ENCODE assay signal across 8 mouse cellular contexts in genomic region chr2:30399191-30400171, GRCm38 (mm10). TPM values are rescaled to one million over a fixed set of nuclear protein-coding genes. Genes with fewer than 3 reads are reported as not detected.
DNase-seq lines count a peak whose midpoint lies in the region; ATAC-seq lines count a peak whose summit lies in the region.

No protein-coding gene starts in this region.

- 60% methylated on average over 20 of the region's 20 CpGs for WGBS in kidney, embryonic 14.5 days
- WGBS in hindbrain, embryonic 14.5 days = 17% methylated on average over 20 of the region's 20 CpGs

- no peak for ATAC-seq in kidney, embryonic 14.5 days (ENCODE audit: low FRiP score, low TSS enrichment)
- ATAC-seq in hindbrain, embryonic 14.5 days (ENCODE audit: low FRiP score) = peak; percentile 42
- no peak for ATAC-seq in erythroblast, adult 5-6 weeks (replicated peaks; ENCODE audit: low FRiP score, poor library complexity, severe bottlenecking)

- DNase-seq in kidney, adult 11 months = peak; percentile 57
- peak; percentile 88 for DNase-seq in cerebellum, adult 9-10 months
- no peak for DNase-seq in hindbrain, embryonic 14.5 days (ENCODE audit: low spot score)
- peak; percentile 35 for DNase-seq in neural tube, embryonic 10.5 days (ENCODE audit: extremely low spot score, low spot score)
- DNase-seq in layer of hippocampus, adult 9-10 months (ENCODE audit: low spot score) = no peak
- no peak for DNase-seq in thymus, postnatal 36 days

- H3K9ac ChIP-seq in kidney, embryonic 14.5 days (ENCODE audit: low read depth, low read length) = no peak overlapping the region
- H3K9ac ChIP-seq in hindbrain, embryonic 14.5 days = peak overlapping the region; percentile 45

- H3K4me3 ChIP-seq in kidney, embryonic 14.5 days (ENCODE audit: low read length) = no peak overlapping the region
- no peak overlapping the region for H3K4me3 ChIP-seq in hindbrain, embryonic 14.5 days (replicated peaks; ENCODE audit: low read length)

- no peak overlapping the region for H3K4me2 ChIP-seq in kidney, embryonic 14.5 days (replicated peaks; ENCODE audit: low read depth, low read length)
- H3K4me2 ChIP-seq in hindbrain, embryonic 14.5 days (replicated peaks) = no peak overlapping the region

- H3K27ac ChIP-seq in kidney, embryonic 14.5 days (ENCODE audit: low read depth, low read length) = no peak overlapping the region
- H3K27ac ChIP-seq in hindbrain, embryonic 14.5 days = peak overlapping the region; percentile 78

- H3K4me1 ChIP-seq in kidney, embryonic 14.5 days (ENCODE audit: control insufficient read depth, insufficient read depth, low read length) = no peaks in the 10 kb centered on the region
- no peaks in the 10 kb centered on the region; the same call in 1 of the 2 replicates for H3K4me1 ChIP-seq in hindbrain, embryonic 14.5 days (replicated peaks; ENCODE audit: control insufficient read depth, insufficient read depth, low read length)

- H3K9me3 ChIP-seq in kidney, embryonic 14.5 days (ENCODE audit: control insufficient read depth, low read length) = no peaks in the 10 kb centered on the region
- H3K9me3 ChIP-seq in hindbrain, embryonic 14.5 days (ENCODE audit: control insufficient read depth, low read length) = no peaks in the 10 kb centered on the region

- H3K27me3 ChIP-seq in kidney, embryonic 14.5 days (ENCODE audit: control insufficient read depth, insufficient read depth, low read length) = no peaks in the 10 kb centered on the region
- H3K27me3 ChIP-seq in hindbrain, embryonic 14.5 days (ENCODE audit: control insufficient read depth, insufficient read depth, low read length) = no peaks in the 10 kb centered on the region

- peaks cover 53% of the 10 kb centered on the region for H3K36me3 ChIP-seq in kidney, embryonic 14.5 days (ENCODE audit: control insufficient read depth, insufficient read depth, low read length)
- peaks cover 75% of the 10 kb centered on the region for H3K36me3 ChIP-seq in hindbrain, embryonic 14.5 days (replicated peaks; ENCODE audit: control insufficient read depth, insufficient read depth)

RNA-seq across cellular contexts. Expression of gene Dolpp1, which starts 7.4 kb away (rescaled TPM):
- polyA plus RNA-seq in kidney, embryonic 14.5 days (2014; fragmentation: Nextera tagmentation; extraction: Ambion mirVana) = 31.0 and 34.7 TPM in 2 replicates
- 51.6 and 54.2 TPM in 2 replicates for polyA plus RNA-seq in hindbrain, embryonic 14.5 days (2014; fragmentation: Nextera tagmentation; extraction: Ambion mirVana)
- total RNA-seq in erythroblast, adult 5-6 weeks (2015; ENCODE audit: low replicate concordance) = 2.3 and 3.7 TPM in 2 replicates
- 5.4 and 9.1 TPM in 2 replicates for total RNA-seq in erythroblast, adult 5-6 weeks (2017; ENCODE audit: low replicate concordance)

RNA-seq across cellular contexts. Expression of gene Crat, which starts 16.1 kb away (rescaled TPM):
- 21.4 and 30.6 TPM in 2 replicates for polyA plus RNA-seq in kidney, embryonic 14.5 days (2014; fragmentation: Nextera tagmentation; extraction: Ambion mirVana)
- 30.3 and 32.0 TPM in 2 replicates for polyA plus RNA-seq in hindbrain, embryonic 14.5 days (2014; fragmentation: Nextera tagmentation; extraction: Ambion mirVana)
- 42.0 and 69.4 TPM in 2 replicates for total RNA-seq in erythroblast, adult 5-6 weeks (2015; ENCODE audit: low replicate concordance)
- 51.8 and 55.1 TPM in 2 replicates for total RNA-seq in erythroblast, adult 5-6 weeks (2017; ENCODE audit: low replicate concordance)

RNA-seq across cellular contexts. Expression of gene Ptpa, which starts 16.4 kb away (rescaled TPM):
- 92.3 and 96.0 TPM in 2 replicates for polyA plus RNA-seq in kidney, embryonic 14.5 days (2014; fragmentation: Nextera tagmentation; extraction: Ambion mirVana)
- polyA plus RNA-seq in hindbrain, embryonic 14.5 days (2014; fragmentation: Nextera tagmentation; extraction: Ambion mirVana) = 71.7 and 79.8 TPM in 2 replicates
- total RNA-seq in erythroblast, adult 5-6 weeks (2015; ENCODE audit: low replicate concordance) = 121 and 149 TPM in 2 replicates
- 118 and 183 TPM in 2 replicates for total RNA-seq in erythroblast, adult 5-6 weeks (2017; ENCODE audit: low replicate concordance)

RNA-seq across cellular contexts. Expression of gene Miga2, which starts 35.4 kb away (rescaled TPM):
- 14.5 and 25.0 TPM in 2 replicates for polyA plus RNA-seq in kidney, embryonic 14.5 days (2014; fragmentation: Nextera tagmentation; extraction: Ambion mirVana)
- polyA plus RNA-seq in hindbrain, embryonic 14.5 days (2014; fragmentation: Nextera tagmentation; extraction: Ambion mirVana) = 27.3 and 32.3 TPM in 2 replicates
- 0.84 and 1.5 TPM in 2 replicates for total RNA-seq in erythroblast, adult 5-6 weeks (2015; ENCODE audit: low replicate concordance)
- 4.7 and 5.8 TPM in 2 replicates for total RNA-seq in erythroblast, adult 5-6 weeks (2017; ENCODE audit: low replicate concordance)

RNA-seq across cellular contexts. Expression of gene Sh3glb2, which starts 40.3 kb away (rescaled TPM):
- polyA plus RNA-seq in kidney, embryonic 14.5 days (2014; fragmentation: Nextera tagmentation; extraction: Ambion mirVana) = 69.4 and 70.9 TPM in 2 replicates
- polyA plus RNA-seq in hindbrain, embryonic 14.5 days (2014; fragmentation: Nextera tagmentation; extraction: Ambion mirVana) = 140 and 143 TPM in 2 replicates
- 5.2 and 7.3 TPM in 2 replicates for total RNA-seq in erythroblast, adult 5-6 weeks (2015; ENCODE audit: low replicate concordance)
- total RNA-seq in erythroblast, adult 5-6 weeks (2017; ENCODE audit: low replicate concordance) = 7.4 and 9.3 TPM in 2 replicates

Comparison
In these comparisons a context has a peak if more than half of its experiments do, and no peak if none do; other contexts are left out.
1. DNase-seq: peak in kidney, adult 11 months (single experiment), cerebellum, adult 9-10 months (single experiment) and neural tube, embryonic 10.5 days (single experiment); none in hindbrain, embryonic 14.5 days (single experiment), layer of hippocampus, adult 9-10 months (single experiment) and thymus, postnatal 36 days (0 of 2).